Mouse (Mus musculus) limb, embryonic 10.5 days (tissue): ENCODE measurements around the gene Olfr836. TPM values are rescaled to one million over a fixed set of nuclear protein-coding genes. Genes with fewer than 3 reads are reported as not detected.
"Not testable (repeated sequence)": the region's sequence is repeated elsewhere in the genome, so short reads cannot be mapped to it uniquely, and the experiment has no call there.

ENCODE experiments used
- DNase-seq: peaks from one replicate; pipeline ENCODE4 v3.0.0-alpha.2; 2017; ENCODE audit warnings: low spot score
- H3K27ac ChIP-seq: fragments of 300-500 bp; sonication (generic); 2 replicates; pipeline ENCODE4 v1.5.1; 2016; ENCODE audit warnings: mild to moderate bottlenecking
- H3K27me3 ChIP-seq: fragments of 300-500 bp; sonication (generic); 2 replicates; pipeline ENCODE4 v1.6.1; 2016; ENCODE audit warnings: low read depth, mild to moderate bottlenecking; ENCODE audit not compliant: poor library complexity, severe bottlenecking
- H3K36me3 ChIP-seq: fragments of 300-500 bp; sonication (generic); 2 replicates; pipeline ENCODE4 v1.6.1; 2016; ENCODE audit warnings: mild to moderate bottlenecking, moderate library complexity
- H3K4me1 ChIP-seq: fragments of 300-500 bp; sonication (generic); 2 replicates; pipeline ENCODE4 v1.6.1; 2016
- H3K4me3 ChIP-seq: fragments of 300-500 bp; sonication (generic); 2 replicates; pipeline ENCODE4 v1.5.1; 2016; ENCODE audit warnings: mild to moderate bottlenecking, moderate library complexity
- H3K9me3 ChIP-seq: fragments of 300-500 bp; sonication (generic); replicated peaks from 2 replicates; pipeline ENCODE4 v1.6.1; 2016; ENCODE audit warnings: mild to moderate bottlenecking
- whole genome bisulfite sequencing: fragments of 180-500 bp; shearing (Covaris S2); methylation state at CpG from one replicate; pipeline ENCODE4 v1.1.7; 2016; 5-methylcytosine and 5-hydroxymethylcytosine counted together
- polyA plus RNA-seq: library from polyadenylated mRNA; unstranded; fragments of >200 nt; fragmentation: Nextera tagmentation; extraction: Ambion mirVana; gene quantifications from 2 replicates; pipeline ENCODE4 v1.2.1, GENCODE M21; 2016

Olfr836 gene
- not detected in 2 replicates for polyA plus RNA-seq

- Histone ChIP-seq H3K4me3 (no peak within 1 kb of the TSS), H3K36me3 (no peaks in the 10 kb centered on the region), H3K27me3 (no peaks in the 10 kb centered on the region), H3K4me1 (no peaks in the 10 kb centered on the region), H3K9me3 (no peaks in the 10 kb centered on the region), H3K27ac (no peak within 1 kb of the TSS)
- no peak for DNase-seq
These were observed at the start of gene Olfr836 for GRCm38 (mm10) chr9:19120082-19120481. Olfr836 (plus strand) TSS chr9:19120382.

- WGBS = 42% methylated on average over 3 of the region's 3 CpGs
- DNase-seq = no peak
- no peaks in the 10 kb centered on the region; the same call in 1 of the 2 replicates for H3K9me3 ChIP-seq
- no peaks in the 10 kb centered on the region for H3K27me3 ChIP-seq
- no peak overlapping the region for H3K4me3 ChIP-seq
- H3K4me1 ChIP-seq = no peaks in the 10 kb centered on the region
- no peak overlapping the region for H3K27ac ChIP-seq
- no peaks in the 10 kb centered on the region for H3K36me3 ChIP-seq
These were observed 35.2 kb upstream of the Olfr836 start for GRCm38 (mm10) chr9:19084986-19085385.

GRCm38 (mm10) chr9:19092889-19093753 lies 27.1 kb upstream of the Olfr836 start:
- not testable (repeated sequence) for DNase-seq, H3K36me3 ChIP-seq, H3K4me3 ChIP-seq, H3K27ac ChIP-seq, H3K9me3 ChIP-seq, H3K4me1 ChIP-seq, H3K27me3 ChIP-seq
- 53% methylated on average over 6 of the region's 6 CpGs for WGBS

- H3K27me3 ChIP-seq = no peaks in the 10 kb centered on the region
- no peaks in the 10 kb centered on the region for H3K4me1 ChIP-seq
- WGBS = 95% methylated on average over 4 of the region's 4 CpGs
- no peak overlapping the region for H3K4me3 ChIP-seq
- H3K36me3 ChIP-seq = no peaks in the 10 kb centered on the region
- no peak overlapping the region for H3K27ac ChIP-seq
- H3K9me3 ChIP-seq = no peaks in the 10 kb centered on the region
- DNase-seq = no peak
These were observed 22.9 kb upstream of the Olfr836 start for GRCm38 (mm10) chr9:19097286-19097685.

GRCm38 (mm10) chr9:19136017-19136416 lies 15.8 kb downstream of the Olfr836 start, which contains the start of gene Olfr837:
Olfr837 (plus strand) TSS chr9:19136317.
- Histone ChIP-seq H3K36me3 (no peaks in the 10 kb centered on the region), H3K4me3 (no peak within 1 kb of the TSS), H3K27me3 (no peaks in the 10 kb centered on the region), H3K27ac (no peak within 1 kb of the TSS), H3K9me3 (no peaks in the 10 kb centered on the region), H3K4me1 (no peaks in the 10 kb centered on the region)
- 78% methylated on average over 1 of the region's 1 CpGs for WGBS
- DNase-seq = no peak

Other genes starting within 250 kb of the Olfr836 start
- not detected in 2 replicates for gene Olfr830, start 245.7 kb upstream of the Olfr836 start, polyA plus RNA-seq
- not detected in 2 replicates for gene Olfr832, start 183.3 kb upstream of the Olfr836 start, polyA plus RNA-seq
- not detected in 2 replicates for gene Olfr834, start 132.4 kb upstream of the Olfr836 start, polyA plus RNA-seq
- not detected in 2 replicates for gene Olfr835, start 87.6 kb upstream of the Olfr836 start, polyA plus RNA-seq
- not detected in 2 replicates for gene Olfr837, start 15.9 kb downstream of the Olfr836 start, polyA plus RNA-seq
- not detected in 2 replicates for gene Olfr839-ps1, start 56.9 kb downstream of the Olfr836 start, polyA plus RNA-seq
- gene Olfr843, start 131.6 kb downstream of the Olfr836 start, polyA plus RNA-seq = not detected in 2 replicates
- not detected in 2 replicates for gene Olfr844, start 196.0 kb downstream of the Olfr836 start, polyA plus RNA-seq
- not detected in 2 replicates for gene Olfr845, start 216.1 kb downstream of the Olfr836 start, polyA plus RNA-seq
- gene Olfr846, start 243.6 kb downstream of the Olfr836 start, polyA plus RNA-seq = not detected in 2 replicates